Mouse (Mus musculus): Measurements from ENCODE around the gene Supt6. TPM values are rescaled to one million over a fixed set of nuclear protein-coding genes. Genes with fewer than 3 reads are reported as not detected.

Gene Supt6
- polyA plus RNA-seq, 1 experiment from 2014 or later, result 12.9 TPM

Small RNAs within 50 kb of the gene (microRNA-seq; reads per million reads assigned to microRNA genes)
- not detected for gene Mir7653

Other genes starting within 250 kb of the Supt6 start
- gene Dhrs13, start 213.7 kb downstream of the Supt6 start, polyA plus RNA-seq (2015; fragmentation: Nextera tagmentation; extraction: Ambion mirVana), result 10.7 and 14.0 TPM in 2 replicates
- gene Flot2, start 208.1 kb downstream of the Supt6 start, polyA plus RNA-seq (2015; fragmentation: Nextera tagmentation; extraction: Ambion mirVana), result 85.8 and 100 TPM in 2 replicates
- gene Eral1, start 165.6 kb downstream of the Supt6 start, polyA plus RNA-seq (2015; fragmentation: Nextera tagmentation; extraction: Ambion mirVana), result 21.1 and 24.5 TPM in 2 replicates
- 14.1 and 16.2 TPM in 2 replicates for gene Fam222b, start 151.3 kb downstream of the Supt6 start, polyA plus RNA-seq (2015; fragmentation: Nextera tagmentation; extraction: Ambion mirVana)
- 30.8 and 42.8 TPM in 2 replicates for gene Traf4, start 80.4 kb downstream of the Supt6 start, polyA plus RNA-seq (2015; fragmentation: Nextera tagmentation; extraction: Ambion mirVana)
- gene Nek8, start 69.3 kb downstream of the Supt6 start, polyA plus RNA-seq (2015; fragmentation: Nextera tagmentation; extraction: Ambion mirVana), result 12.4 and 17.3 TPM in 2 replicates
- 13.5 and 14.2 TPM in 2 replicates for gene Tlcd1, start 69.3 kb downstream of the Supt6 start, polyA plus RNA-seq (2015; fragmentation: Nextera tagmentation; extraction: Ambion mirVana)
- gene Rpl23a, start 62.4 kb downstream of the Supt6 start, polyA plus RNA-seq (2015; fragmentation: Nextera tagmentation; extraction: Ambion mirVana), result 717 and 816 TPM in 2 replicates
- gene Rab34, start 57.6 kb downstream of the Supt6 start, polyA plus RNA-seq (2015; fragmentation: Nextera tagmentation; extraction: Ambion mirVana), result 54.5 and 72.1 TPM in 2 replicates
- gene Proca1, start 52.6 kb downstream of the Supt6 start, polyA plus RNA-seq (2015; fragmentation: Nextera tagmentation; extraction: Ambion mirVana), result 2.9 and 3.0 TPM in 2 replicates
- 52.5 and 59.4 TPM in 2 replicates for gene Sdf2, start 241 bp downstream of the Supt6 start, polyA plus RNA-seq (2015; fragmentation: Nextera tagmentation; extraction: Ambion mirVana)
- 63.9 and 71.9 TPM in 2 replicates for gene 2610507B11Rik, start 15.8 kb upstream of the Supt6 start, polyA plus RNA-seq (2015; fragmentation: Nextera tagmentation; extraction: Ambion mirVana)
- 0.23 and 0.38 TPM in 2 replicates for gene BC030499, start 44.9 kb upstream of the Supt6 start, polyA plus RNA-seq (2015; fragmentation: Nextera tagmentation; extraction: Ambion mirVana)
- 21.6 and 30.9 TPM in 2 replicates for gene Spag5, start 55.5 kb upstream of the Supt6 start, polyA plus RNA-seq (2015; fragmentation: Nextera tagmentation; extraction: Ambion mirVana)
- gene Aldoc, start 77.0 kb upstream of the Supt6 start, polyA plus RNA-seq (2015; fragmentation: Nextera tagmentation; extraction: Ambion mirVana), result 20.6 and 28.6 TPM in 2 replicates
- gene Pigs, start 82.4 kb upstream of the Supt6 start, polyA plus RNA-seq (2015; fragmentation: Nextera tagmentation; extraction: Ambion mirVana), result 46.1 and 62.4 TPM in 2 replicates
- 31.0 and 43.3 TPM in 2 replicates for gene Unc119, start 97.5 kb upstream of the Supt6 start, polyA plus RNA-seq (2015; fragmentation: Nextera tagmentation; extraction: Ambion mirVana)
- gene Foxn1, start 140.6 kb upstream of the Supt6 start, polyA plus RNA-seq (2015; fragmentation: Nextera tagmentation; extraction: Ambion mirVana), result 0.78 and 8.9 TPM in 2 replicates
- gene Slc13a2, start 176.2 kb upstream of the Supt6 start, polyA plus RNA-seq (2015; fragmentation: Nextera tagmentation; extraction: Ambion mirVana), result 0.08 TPM in 1 of 2 replicates, not detected in the other
- gene Slc46a1, start 219.7 kb upstream of the Supt6 start, polyA plus RNA-seq (2015; fragmentation: Nextera tagmentation; extraction: Ambion mirVana), result 6.5 and 7.5 TPM in 2 replicates

All from heart, embryonic 15.5 days (tissue).